Mouse (Mus musculus) midbrain, embryonic 16.5 days (tissue): ENCODE results near the gene Tuba1c. TPM values are rescaled to one million over a fixed set of nuclear protein-coding genes. Genes with fewer than 3 reads are reported as not detected.

Experiments used
- ATAC-seq: fragments of 200-750 bp; cut with Nextera tagmentation; 2 replicates; pipeline ENCODE4 v1.8.0; 2017; ENCODE audit warnings: moderate TSS enrichment
- H3K27ac ChIP-seq: fragments of 300-500 bp; sonication (generic); 2 replicates; pipeline ENCODE4 v1.5.1; 2014; ENCODE audit warnings: mild to moderate bottlenecking, low read length, mixed read lengths
- H3K27me3 ChIP-seq: fragments of 300-500 bp; sonication (generic); 2 replicates; pipeline ENCODE4 v1.6.1; 2014; ENCODE audit warnings: low read depth, low read length, mixed read lengths; ENCODE audit not compliant: control insufficient read depth, insufficient read depth
- H3K36me3 ChIP-seq: fragments of 300-500 bp; sonication (generic); 2 replicates; pipeline ENCODE4 v1.6.1; 2014; ENCODE audit warnings: mild to moderate bottlenecking, low read length, moderate library complexity, mixed read lengths; ENCODE audit not compliant: control insufficient read depth, insufficient read depth
- H3K4me1 ChIP-seq: fragments of 300-500 bp; sonication (generic); 2 replicates; pipeline ENCODE4 v1.6.1; 2014; ENCODE audit warnings: mild to moderate bottlenecking, low read length, mixed read lengths; ENCODE audit not compliant: control insufficient read depth, insufficient read depth
- H3K4me2 ChIP-seq: fragments of 300-500 bp; sonication (generic); 2 replicates; pipeline ENCODE4 v1.6.1; 2014; ENCODE audit warnings: mild to moderate bottlenecking, low read length, mixed read lengths
- H3K4me3 ChIP-seq: fragments of 300-500 bp; sonication (generic); 2 replicates; pipeline ENCODE4 v1.5.1; 2014; ENCODE audit warnings: low read depth, mild to moderate bottlenecking, low read length, moderate library complexity, mixed read lengths
- H3K9ac ChIP-seq: fragments of 300-500 bp; sonication (generic); 2 replicates; pipeline ENCODE4 v1.6.1; 2014; ENCODE audit warnings: low read depth, low read length, mixed read lengths
- H3K9me3 ChIP-seq: fragments of 300-500 bp; sonication (generic); replicated peaks from 2 replicates; pipeline ENCODE4 v1.6.1; 2014; ENCODE audit warnings: mild to moderate bottlenecking, low read length, mixed read lengths; ENCODE audit not compliant: control insufficient read depth, poor library complexity, severe bottlenecking
- WGBS: fragments of 180-500 bp; shearing (Covaris S2); extraction: QIAGEN DNeasy Blood & Tissue Kit; methylation state at CpG from one replicate; pipeline ENCODE4 v1.1.7; 2014; 5-methylcytosine and 5-hydroxymethylcytosine counted together
- polyA plus RNA-seq: library from polyadenylated mRNA; unstranded; fragments of >200 nt; fragmentation: Nextera tagmentation; extraction: Ambion mirVana; gene quantifications from 2 replicates; pipeline ENCODE4 v1.2.1, GENCODE M21; 2015

Tuba1c gene
- polyA plus RNA-seq, 1 experiment from 2014 or later = 11.6 TPM

DNA sequence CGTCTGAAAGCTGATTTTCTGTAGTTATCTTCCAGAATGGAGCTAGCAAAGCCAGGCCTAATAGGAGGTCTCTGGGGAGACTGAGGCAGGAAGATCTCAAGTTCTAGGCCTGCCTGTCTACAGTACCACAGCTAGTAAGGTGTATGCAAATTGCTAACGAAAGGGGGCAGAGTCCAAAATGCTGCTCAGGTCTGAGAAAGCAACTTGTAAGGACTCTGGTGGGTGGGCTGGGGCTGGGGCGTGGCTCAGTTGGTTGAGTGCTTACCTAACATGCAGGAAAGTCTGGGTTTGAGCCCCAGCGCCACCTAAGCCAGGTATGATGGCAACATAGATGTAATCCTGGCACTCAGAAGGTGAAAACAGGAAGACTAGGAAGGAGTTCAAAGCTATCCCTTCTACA lies 9.5 kb upstream of the Tuba1c start:
- no peak overlapping the region for H3K9ac ChIP-seq
- WGBS = 92% methylated on average over 4 of the region's 4 CpGs
- peaks cover 5% of the 10 kb centered on the region; the same call in 1 of the 2 replicates for H3K4me1 ChIP-seq
- no peaks in the 10 kb centered on the region for H3K9me3 ChIP-seq
- no peak overlapping the region for H3K4me3 ChIP-seq
- H3K27ac ChIP-seq = no peak overlapping the region
- no peak overlapping the region for H3K4me2 ChIP-seq
- ATAC-seq = no peak
- H3K27me3 ChIP-seq = no peaks in the 10 kb centered on the region
- H3K36me3 ChIP-seq = no peaks in the 10 kb centered on the region

DNA sequence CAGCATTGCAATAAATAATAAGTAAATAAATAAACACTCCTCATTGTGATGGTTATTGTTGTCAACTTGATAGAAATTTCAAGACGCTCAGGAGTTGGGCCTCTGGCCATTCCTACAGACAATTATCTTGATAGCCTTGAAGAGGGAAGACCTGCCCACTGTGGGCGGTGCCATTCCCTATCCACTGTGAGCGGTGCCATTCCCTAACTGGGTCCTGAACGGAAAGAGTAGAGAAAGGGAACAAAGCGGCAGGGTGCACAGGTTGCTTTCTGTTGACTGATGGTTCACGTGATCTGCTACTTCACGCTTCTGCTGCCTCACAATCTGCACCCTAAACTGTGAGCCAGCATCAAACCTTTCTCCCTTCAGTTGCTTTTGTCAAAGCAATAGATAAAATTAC lies 8.4 kb upstream of the Tuba1c start:
- Histone ChIP-seq H3K9me3 (no peaks in the 10 kb centered on the region), H3K27ac (no peak overlapping the region), H3K27me3 (no peaks in the 10 kb centered on the region), H3K4me3 (no peak overlapping the region), H3K9ac (no peak overlapping the region), H3K4me1 (peaks cover 5% of the 10 kb centered on the region; the same call in 1 of the 2 replicates), H3K36me3 (no peaks in the 10 kb centered on the region), H3K4me2 (no peak overlapping the region)
- ATAC-seq = no peak
- 98% methylated on average over 7 of the region's 7 CpGs for WGBS

DNA sequence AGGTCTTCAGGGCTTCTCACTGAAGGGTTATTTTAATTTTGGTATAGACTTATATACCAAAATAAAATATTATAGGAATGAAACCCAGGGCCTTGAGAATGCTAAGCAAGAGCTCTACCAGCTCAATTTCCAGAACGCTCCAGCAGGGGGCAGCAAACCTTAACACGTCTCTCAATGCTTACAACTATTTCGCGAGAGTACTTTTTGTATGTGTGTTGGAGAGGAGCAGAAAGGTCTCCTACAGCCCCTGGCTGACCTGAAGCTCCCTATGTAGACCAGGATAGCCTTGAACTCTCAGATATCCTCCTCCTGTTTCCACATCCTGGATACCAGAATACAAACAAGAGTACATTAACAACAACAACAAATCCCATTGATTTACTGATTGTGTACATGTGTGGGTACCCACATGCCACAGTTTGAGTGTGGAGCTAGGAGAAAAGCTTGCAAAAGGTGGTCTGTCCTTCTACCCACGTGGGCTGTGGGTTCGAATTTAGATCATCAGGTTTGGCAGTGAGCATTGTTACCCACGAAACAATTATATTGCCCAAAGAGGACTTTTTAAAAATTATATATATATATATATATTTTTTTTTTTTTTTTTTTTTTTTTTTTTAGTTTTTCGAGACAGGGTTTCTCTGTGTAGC lies 4.9 kb upstream of the Tuba1c start:
- no peak for ATAC-seq
- WGBS = 25% methylated on average over 7 of the region's 8 CpGs
- Histone ChIP-seq H3K4me3 (no peak overlapping the region), H3K4me2 (no peak overlapping the region), H3K27me3 (no peaks in the 10 kb centered on the region), H3K4me1 (peaks cover 7% of the 10 kb centered on the region), H3K27ac (no peak overlapping the region), H3K36me3 (no peaks in the 10 kb centered on the region), H3K9me3 (no peaks in the 10 kb centered on the region), H3K9ac (no peak overlapping the region)

DNA sequence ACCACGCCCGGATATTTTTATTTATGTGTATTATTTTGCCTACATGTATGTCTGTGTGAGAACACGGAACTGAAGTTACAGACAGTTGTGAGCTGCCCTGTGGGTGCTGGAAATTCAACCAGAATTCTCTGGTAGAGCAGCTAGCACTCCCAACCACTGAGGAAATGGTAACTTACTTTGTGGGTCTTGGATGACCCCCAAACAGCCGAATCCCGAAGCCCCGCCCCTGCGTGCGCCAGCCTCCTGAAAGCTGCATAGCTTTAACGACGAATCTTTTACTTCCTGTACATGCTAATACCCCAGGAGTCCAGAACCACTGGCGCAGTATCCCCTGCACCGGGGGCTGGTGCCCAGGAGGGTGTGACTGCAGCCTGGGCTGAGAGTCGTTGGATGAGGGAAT lies 4.3 kb upstream of the Tuba1c start:
- Histone ChIP-seq H3K9ac (no peak overlapping the region), H3K4me3 (no peak overlapping the region), H3K9me3 (no peaks in the 10 kb centered on the region), H3K27me3 (peaks cover 1% of the 10 kb centered on the region; the same call in 1 of the 2 replicates), H3K4me2 (no peak overlapping the region), H3K4me1 (peaks cover 13% of the 10 kb centered on the region), H3K27ac (no peak overlapping the region), H3K36me3 (no peaks in the 10 kb centered on the region)
- WGBS = 84% methylated on average over 13 of the region's 13 CpGs
- ATAC-seq = no peak

DNA sequence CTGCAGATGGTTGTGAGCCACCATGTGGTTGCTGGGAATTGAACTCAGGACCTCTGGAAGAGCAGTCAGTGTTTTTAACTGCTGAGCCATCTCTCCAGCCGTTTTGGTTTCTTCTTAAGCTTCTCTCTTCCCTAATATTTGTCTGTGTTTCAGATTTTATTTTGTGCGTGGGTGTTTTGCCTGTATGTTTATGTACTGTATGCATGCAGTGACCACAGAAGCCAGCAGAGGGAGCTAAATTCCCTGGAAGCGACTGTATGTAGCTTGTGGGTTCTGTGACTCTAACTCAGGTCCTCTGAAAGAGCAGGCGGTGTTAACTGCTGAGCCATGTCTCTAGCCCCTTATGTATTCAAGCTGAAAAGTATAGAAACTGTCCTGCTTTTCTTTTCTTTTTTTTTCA lies 3.4 kb upstream of the Tuba1c start:
- H3K27ac ChIP-seq = no peak overlapping the region
- peaks cover 14% of the 10 kb centered on the region for H3K4me1 ChIP-seq
- 55% methylated on average over 4 of the region's 4 CpGs for WGBS
- peaks cover 5% of the 10 kb centered on the region for H3K27me3 ChIP-seq
- H3K36me3 ChIP-seq = no peaks in the 10 kb centered on the region
- no peak overlapping the region for H3K9ac ChIP-seq
- no peaks in the 10 kb centered on the region for H3K9me3 ChIP-seq
- no peak overlapping the region for H3K4me3 ChIP-seq
- ATAC-seq = no peak
- H3K4me2 ChIP-seq = no peak overlapping the region

DNA sequence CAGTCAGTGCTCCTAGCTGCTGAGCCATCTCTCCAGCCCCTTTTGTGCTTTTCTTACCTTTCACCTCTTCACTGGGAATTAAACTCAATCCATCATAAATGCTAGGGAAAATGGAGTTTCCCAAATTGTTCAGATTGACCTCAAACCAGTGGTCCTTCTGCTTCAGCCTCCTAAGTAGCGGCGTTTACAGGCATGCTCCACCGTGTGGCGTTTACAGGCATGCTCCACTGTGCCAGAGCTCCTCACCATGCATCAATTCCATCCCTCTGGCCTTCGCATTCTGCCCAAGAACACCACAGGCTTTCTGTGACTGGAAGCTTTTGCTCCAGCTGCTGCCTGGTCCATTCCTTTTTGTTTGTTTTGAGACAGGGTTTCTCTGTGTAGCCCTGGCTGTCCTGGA lies 2.6 kb upstream of the Tuba1c start:
- no peak for ATAC-seq
- Histone ChIP-seq H3K27me3 (peaks cover 6% of the 10 kb centered on the region), H3K9ac (no peak overlapping the region), H3K27ac (no peak overlapping the region), H3K4me1 (peaks cover 14% of the 10 kb centered on the region), H3K9me3 (no peaks in the 10 kb centered on the region), H3K36me3 (no peaks in the 10 kb centered on the region), H3K4me2 (no peak overlapping the region), H3K4me3 (no peak overlapping the region)
- 71% methylated on average over 5 of the region's 5 CpGs for WGBS

DNA sequence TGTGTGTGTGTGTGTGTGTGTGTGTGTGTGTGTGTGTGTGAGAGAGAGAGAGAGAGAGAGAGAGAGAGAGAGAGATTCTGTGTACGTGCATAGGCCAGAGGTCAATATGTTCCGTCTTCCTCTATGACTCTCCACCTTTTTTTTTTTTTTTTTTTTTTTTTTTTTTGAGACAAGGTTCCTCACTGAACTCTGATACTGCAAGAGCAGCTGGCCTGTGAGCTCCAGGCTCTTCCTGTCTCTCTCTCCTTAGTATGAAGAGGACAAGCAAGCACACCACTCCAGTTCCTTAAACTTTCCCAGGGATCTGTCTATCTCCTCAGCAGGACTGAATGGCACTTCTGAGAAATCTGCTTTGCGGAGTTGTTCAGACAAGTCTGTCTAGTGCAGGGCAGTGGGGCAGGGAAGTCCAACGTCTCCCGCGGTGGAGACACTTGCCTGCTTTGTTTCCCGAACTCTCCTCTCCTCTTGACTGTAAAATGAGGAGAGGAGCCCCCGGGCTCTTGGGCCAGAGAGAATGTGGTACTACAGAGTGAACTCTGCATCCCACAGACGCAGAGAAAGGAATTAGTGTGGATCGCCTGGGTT lies 725 bp upstream of the Tuba1c start:
- Histone ChIP-seq H3K4me2 (peak overlapping the region; percentile 58), H3K4me1 (peaks cover 14% of the 10 kb centered on the region), H3K9ac (no peak overlapping the region), H3K27me3 (peaks cover 6% of the 10 kb centered on the region), H3K9me3 (no peaks in the 10 kb centered on the region), H3K27ac (no peak overlapping the region), H3K4me3 (peak overlapping the region; percentile 32; the same call in 1 of the 2 replicates), H3K36me3 (no peaks in the 10 kb centered on the region)
- ATAC-seq = no peak
- WGBS = 10% methylated on average over 10 of the region's 10 CpGs

DNA sequence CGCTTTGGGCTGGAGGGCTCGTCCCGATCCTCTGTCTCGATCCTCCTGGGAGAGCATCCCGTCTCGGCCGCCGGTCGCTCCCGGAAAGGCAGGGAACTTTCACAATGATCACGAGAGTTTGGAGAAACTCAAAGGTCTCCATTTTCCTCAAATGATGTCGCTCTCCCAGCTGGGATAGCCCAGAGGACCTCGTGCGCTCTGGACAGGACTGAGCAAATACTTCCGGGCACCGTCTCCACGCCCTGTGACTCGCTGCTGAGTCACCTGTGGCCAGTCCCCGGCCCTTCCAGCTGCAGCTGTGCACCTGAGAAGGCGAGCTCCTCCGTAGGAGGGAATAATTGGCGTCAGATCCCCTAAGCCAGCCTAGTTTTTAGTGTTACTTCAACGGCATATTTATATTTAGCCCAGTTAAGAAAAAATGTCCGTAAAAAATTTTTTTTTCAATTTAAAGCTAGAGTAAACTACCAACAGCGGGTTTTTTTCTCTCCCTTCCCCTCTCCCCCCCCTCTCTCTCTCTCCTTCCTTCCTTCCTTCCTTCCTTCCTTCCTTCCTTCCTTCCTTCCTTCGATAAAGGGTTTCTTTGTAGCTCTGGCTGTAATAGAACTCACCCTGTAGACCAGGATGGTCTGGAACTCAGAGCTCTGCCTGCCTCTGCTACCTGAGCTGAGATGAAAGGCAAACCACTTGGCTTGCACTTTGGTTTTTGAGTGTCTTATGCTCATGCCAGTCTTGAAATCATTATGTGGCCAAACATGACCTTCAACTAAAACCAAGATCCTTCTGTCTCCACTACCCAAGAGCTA lies 1.1 kb downstream of the Tuba1c start:
- Histone ChIP-seq H3K9me3 (no peaks in the 10 kb centered on the region), H3K27ac (no peak overlapping the region), H3K4me2 (peak overlapping the region; percentile 58), H3K4me3 (peak overlapping the region; percentile 32), H3K36me3 (no peaks in the 10 kb centered on the region), H3K27me3 (peaks cover 6% of the 10 kb centered on the region), H3K4me1 (peaks cover 14% of the 10 kb centered on the region), H3K9ac (no peak overlapping the region)
- no peak for ATAC-seq
- WGBS = 20% methylated on average over 26 of the region's 26 CpGs

DNA sequence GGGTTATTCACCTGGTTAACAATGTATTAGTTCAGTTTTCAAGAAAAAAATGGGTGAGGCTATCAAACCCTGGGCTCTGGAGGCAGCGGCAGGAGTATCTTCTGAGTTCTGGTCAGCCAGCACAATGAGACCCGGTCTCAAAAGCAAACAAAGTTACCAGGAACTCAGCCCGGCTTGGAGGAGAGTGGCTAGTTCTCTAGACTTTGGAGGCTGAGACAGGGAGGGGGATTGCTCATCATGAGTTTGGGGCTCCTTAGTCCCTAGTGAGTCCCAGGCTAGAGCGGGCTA lies 1.6 kb downstream of the Tuba1c start:
- Histone ChIP-seq H3K4me1 (peaks cover 14% of the 10 kb centered on the region), H3K4me2 (no peak overlapping the region), H3K9ac (no peak overlapping the region), H3K4me3 (no peak overlapping the region), H3K27ac (no peak overlapping the region), H3K9me3 (no peaks in the 10 kb centered on the region), H3K27me3 (peaks cover 6% of the 10 kb centered on the region), H3K36me3 (no peaks in the 10 kb centered on the region)
- WGBS = 84% methylated on average over 4 of the region's 4 CpGs
- no peak for ATAC-seq
